Mouse (Mus musculus) intestine, embryonic 16.5 days (tissue): ENCODE measurements around the gene Ptpn3. TPM values are rescaled to one million over a fixed set of nuclear protein-coding genes. Genes with fewer than 3 reads are reported as not detected.

ENCODE experiments used
- ATAC-seq: fragments of 200-750 bp; cut with Nextera tagmentation; 2 replicates; pipeline ENCODE4 v1.8.0; 2017; ENCODE audit warnings: moderate TSS enrichment, moderate library complexity
- H3K27ac ChIP-seq: fragments of 300-500 bp; sonication (generic); 2 replicates; pipeline ENCODE4 v1.5.1; 2014; ENCODE audit warnings: mild to moderate bottlenecking, low read length
- H3K27me3 ChIP-seq: fragments of 300-500 bp; sonication (generic); replicated peaks from 2 replicates; pipeline ENCODE4 v1.6.1; 2014; ENCODE audit warnings: low read length, control low read depth, mixed read lengths; ENCODE audit not compliant: control insufficient read depth, insufficient read depth
- H3K36me3 ChIP-seq: fragments of 300-500 bp; sonication (generic); 2 replicates; pipeline ENCODE4 v1.6.1; 2014; ENCODE audit warnings: low read length, control low read depth; ENCODE audit not compliant: control insufficient read depth, insufficient read depth
- H3K4me1 ChIP-seq: fragments of 300-500 bp; sonication (generic); 2 replicates; pipeline ENCODE4 v1.6.1; 2014; ENCODE audit warnings: low read length, control low read depth, mixed read lengths; ENCODE audit not compliant: control insufficient read depth, insufficient read depth
- H3K4me2 ChIP-seq: fragments of 300-500 bp; sonication (generic); 2 replicates; pipeline ENCODE4 v1.6.1; 2014; ENCODE audit warnings: low read depth, low read length, control low read depth
- H3K4me3 ChIP-seq: fragments of 300-500 bp; sonication (generic); 2 replicates; pipeline ENCODE4 v1.5.1; 2014; ENCODE audit warnings: mild to moderate bottlenecking, low read length
- H3K9ac ChIP-seq: fragments of 300-500 bp; sonication (generic); 2 replicates; pipeline ENCODE4 v1.6.1; 2014; ENCODE audit warnings: low read depth, low read length
- H3K9me3 ChIP-seq: fragments of 300-500 bp; sonication (generic); 2 replicates; pipeline ENCODE4 v1.6.1; 2016; ENCODE audit warnings: low read length, control low read depth; ENCODE audit not compliant: control insufficient read depth
- WGBS: fragments of 180-500 bp; shearing (Covaris S2); extraction: QIAGEN DNeasy Blood & Tissue Kit; methylation state at CpG from one replicate; pipeline ENCODE4 v1.1.7; 2014; 5-methylcytosine and 5-hydroxymethylcytosine counted together
- polyA plus RNA-seq: library from polyadenylated mRNA; unstranded; fragments of >200 nt; fragmentation: Nextera tagmentation; extraction: Ambion mirVana; gene quantifications from 2 replicates; pipeline ENCODE4 v1.2.1, GENCODE M21; 2015

The Ptpn3 gene
- polyA plus RNA-seq, 1 experiment from 2014 or later = 8.5 TPM

DNA sequence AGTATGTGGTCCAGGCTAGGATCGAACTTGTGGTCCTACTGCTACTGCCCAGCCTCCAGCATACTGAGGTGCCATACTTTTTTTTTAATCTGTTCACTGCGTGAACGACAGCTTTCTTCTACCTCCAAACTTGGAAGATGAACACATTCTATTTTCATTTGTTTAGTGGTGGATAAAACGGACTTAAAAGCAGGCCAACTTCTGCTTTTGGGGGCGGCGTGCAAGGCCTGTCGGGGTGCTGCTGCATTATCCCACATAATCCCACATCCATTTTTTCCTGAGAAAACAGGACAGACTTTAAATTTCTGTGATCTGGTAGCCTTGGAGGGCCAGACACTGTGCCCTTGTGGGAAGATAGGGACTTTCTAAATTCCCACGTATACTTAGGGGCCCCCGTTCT is 83.9 kb downstream of the Ptpn3 start:
- Histone ChIP-seq H3K4me3 (no peak overlapping the region), H3K4me1 (no peaks in the 10 kb centered on the region), H3K27ac (no peak overlapping the region), H3K27me3 (no peaks in the 10 kb centered on the region), H3K36me3 (no peaks in the 10 kb centered on the region; the same call in 1 of the 2 replicates), H3K4me2 (no peak overlapping the region), H3K9me3 (no peaks in the 10 kb centered on the region), H3K9ac (no peak overlapping the region)
- ATAC-seq = no peak
- 87% methylated on average over 9 of the region's 9 CpGs for WGBS

DNA sequence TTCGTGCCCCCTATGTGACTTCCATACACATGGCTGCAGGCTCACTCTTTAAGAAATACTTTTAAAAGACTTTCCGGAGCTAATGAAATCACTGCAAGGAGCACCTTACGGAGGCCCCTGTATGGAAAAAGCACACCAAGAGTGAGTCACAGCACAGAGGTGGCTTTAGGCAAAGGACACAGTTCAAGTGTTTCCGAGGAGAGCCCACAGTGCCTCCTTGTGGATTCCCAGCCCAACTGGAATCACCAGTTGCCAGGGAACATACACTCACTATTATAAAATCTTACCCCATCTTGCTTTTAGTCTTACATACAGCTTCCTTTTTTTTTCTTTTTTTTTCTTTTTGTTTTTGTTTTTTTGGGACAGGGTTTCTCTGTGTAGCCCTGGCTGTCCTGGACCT is 85.1 kb downstream of the Ptpn3 start:
- H3K4me1 ChIP-seq = no peaks in the 10 kb centered on the region
- ATAC-seq = no peak
- no peaks in the 10 kb centered on the region; the same call in 1 of the 2 replicates for H3K36me3 ChIP-seq
- no peak overlapping the region for H3K27ac ChIP-seq
- no peaks in the 10 kb centered on the region for H3K27me3 ChIP-seq
- no peaks in the 10 kb centered on the region for H3K9me3 ChIP-seq
- H3K9ac ChIP-seq = no peak overlapping the region
- no peak overlapping the region for H3K4me2 ChIP-seq
- WGBS = 90% methylated on average over 4 of the region's 4 CpGs
- H3K4me3 ChIP-seq = no peak overlapping the region

DNA sequence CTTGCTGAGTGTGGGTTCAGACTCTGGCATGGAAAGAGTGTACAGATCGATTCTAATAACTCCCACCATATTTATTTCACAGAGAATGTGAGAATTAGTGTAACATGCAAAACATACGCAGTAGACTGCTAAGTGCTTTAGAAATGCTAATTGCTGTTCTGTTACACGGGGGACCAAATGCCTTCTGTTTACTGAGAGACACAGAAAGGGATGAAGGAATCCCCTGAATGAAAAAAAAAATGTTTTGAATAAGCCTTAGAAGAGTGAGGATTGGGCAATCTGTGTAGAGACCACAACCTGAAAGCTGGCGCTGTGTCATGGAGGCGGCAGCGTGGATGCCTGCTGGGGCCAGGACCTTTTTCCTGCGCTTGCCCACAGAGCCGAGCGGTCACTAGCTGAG is 86.8 kb downstream of the Ptpn3 start:
- no peak overlapping the region for H3K27ac ChIP-seq
- no peaks in the 10 kb centered on the region for H3K4me1 ChIP-seq
- H3K9ac ChIP-seq = no peak overlapping the region
- no peaks in the 10 kb centered on the region for H3K9me3 ChIP-seq
- ATAC-seq = no peak
- H3K27me3 ChIP-seq = no peaks in the 10 kb centered on the region
- 88% methylated on average over 9 of the region's 9 CpGs for WGBS
- peaks cover under 1% of the 10 kb centered on the region; the same call in 1 of the 2 replicates for H3K36me3 ChIP-seq
- H3K4me2 ChIP-seq = no peak overlapping the region
- H3K4me3 ChIP-seq = no peak overlapping the region

DNA sequence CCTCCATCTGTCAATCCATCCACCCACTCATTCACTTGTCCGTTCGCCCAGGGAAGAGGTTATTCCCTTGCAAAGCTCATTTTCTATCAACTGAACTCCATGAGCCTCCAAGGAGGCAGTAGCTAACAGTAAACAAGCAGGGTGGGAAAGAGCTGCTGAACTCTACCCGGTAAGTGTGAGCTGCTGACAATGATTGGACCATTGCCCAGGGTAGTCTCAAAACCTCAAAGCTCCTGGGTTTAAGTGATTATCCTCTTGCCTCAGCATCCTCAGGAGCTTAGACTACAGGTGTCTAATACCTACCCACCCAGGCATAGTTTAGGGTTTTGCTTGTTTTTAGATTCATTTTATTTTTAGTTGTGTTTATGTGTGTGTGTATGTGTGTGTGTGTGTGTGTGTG is 87.5 kb downstream of the Ptpn3 start:
- no peak overlapping the region for H3K27ac ChIP-seq
- H3K4me3 ChIP-seq = no peak overlapping the region
- no peaks in the 10 kb centered on the region for H3K27me3 ChIP-seq
- 74% methylated on average over 3 of the region's 3 CpGs for WGBS
- H3K4me2 ChIP-seq = no peak overlapping the region
- peaks cover 6% of the 10 kb centered on the region; the same call in 1 of the 2 replicates for H3K36me3 ChIP-seq
- no peaks in the 10 kb centered on the region for H3K9me3 ChIP-seq
- no peaks in the 10 kb centered on the region for H3K4me1 ChIP-seq
- no peak for ATAC-seq
- no peak overlapping the region for H3K9ac ChIP-seq

DNA sequence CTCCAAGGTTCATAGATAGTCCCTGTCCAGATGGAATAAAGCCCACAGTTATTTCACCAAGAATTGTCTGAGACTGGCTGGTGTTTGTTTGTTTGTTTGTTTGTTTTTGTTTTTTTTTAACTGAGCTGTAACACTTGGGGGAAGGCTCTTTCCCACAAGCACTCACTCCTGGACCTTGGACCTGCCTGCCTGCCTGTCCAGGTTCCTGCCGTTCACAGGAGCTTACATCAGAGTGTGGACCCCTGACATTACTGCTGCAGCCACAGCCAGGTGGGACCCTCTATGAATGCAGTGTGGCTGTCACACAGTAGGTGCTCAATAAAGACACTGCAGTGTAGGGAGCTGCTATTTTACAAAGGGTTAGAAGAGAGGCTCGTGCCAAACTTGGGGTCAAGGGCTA is 89.9 kb downstream of the Ptpn3 start:
- Histone ChIP-seq H3K27me3 (no peaks in the 10 kb centered on the region), H3K9ac (no peak overlapping the region), H3K4me3 (no peak overlapping the region), H3K4me1 (no peaks in the 10 kb centered on the region), H3K9me3 (no peaks in the 10 kb centered on the region), H3K4me2 (no peak overlapping the region), H3K27ac (no peak overlapping the region), H3K36me3 (peaks cover 8% of the 10 kb centered on the region; the same call in 1 of the 2 replicates)
- ATAC-seq = no peak
- 64% methylated on average over 2 of the region's 2 CpGs for WGBS

GRCm38 (mm10) chr4:57205908-57206307 is 95.7 kb downstream of the Ptpn3 start:
- no peak overlapping the region for H3K4me2 ChIP-seq
- no peaks in the 10 kb centered on the region for H3K4me1 ChIP-seq
- H3K4me3 ChIP-seq = no peak overlapping the region
- H3K27ac ChIP-seq = no peak overlapping the region
- ATAC-seq = no peak
- H3K9me3 ChIP-seq = no peaks in the 10 kb centered on the region
- no peak overlapping the region for H3K9ac ChIP-seq
- 60% methylated on average over 8 of the region's 8 CpGs for WGBS
- H3K27me3 ChIP-seq = no peaks in the 10 kb centered on the region
- 0 out of 2 replicates have a peak, but pooled peaks cover 8% of the 10 kb centered on the region for H3K36me3 ChIP-seq

DNA sequence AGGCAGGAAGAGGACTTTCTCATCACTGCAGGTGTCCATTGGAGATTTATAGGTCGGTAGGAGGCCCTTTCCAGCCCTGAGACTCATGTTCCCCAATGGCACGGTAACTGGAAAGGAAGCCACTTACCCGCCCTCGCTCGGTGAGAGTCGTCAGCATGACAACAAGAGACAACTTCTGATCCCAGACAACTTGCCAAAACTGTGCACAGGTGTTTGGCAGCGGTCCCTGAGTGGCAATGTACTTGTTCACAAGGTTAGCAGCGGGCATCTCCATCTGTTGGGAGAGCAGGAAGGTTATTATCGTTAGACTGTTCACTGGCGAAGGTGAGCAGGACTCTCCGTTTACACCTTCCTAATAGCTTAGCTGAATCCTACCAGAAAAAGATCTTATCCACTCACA is 96.9 kb downstream of the Ptpn3 start:
- Histone ChIP-seq H3K4me3 (no peak overlapping the region), H3K9me3 (no peaks in the 10 kb centered on the region), H3K27ac (no peak overlapping the region), H3K4me2 (no peak overlapping the region), H3K4me1 (no peaks in the 10 kb centered on the region), H3K9ac (no peak overlapping the region), H3K27me3 (no peaks in the 10 kb centered on the region), H3K36me3 (peaks cover 9% of the 10 kb centered on the region; the same call in 1 of the 2 replicates)
- 88% methylated on average over 11 of the region's 11 CpGs for WGBS
- ATAC-seq = no peak

GRCm38 (mm10) chr4:57202660-57203361 is 98.8 kb downstream of the Ptpn3 start:
- WGBS = 49% methylated on average over 10 of the region's 10 CpGs
- Histone ChIP-seq H3K36me3 (peaks cover 5% of the 10 kb centered on the region; the same call in 1 of the 2 replicates), H3K4me2 (no peak overlapping the region), H3K9me3 (no peaks in the 10 kb centered on the region), H3K4me3 (no peak overlapping the region), H3K9ac (no peak overlapping the region), H3K27me3 (no peaks in the 10 kb centered on the region), H3K27ac (no peak overlapping the region), H3K4me1 (no peaks in the 10 kb centered on the region)
- peak; percentile 63 for ATAC-seq

DNA sequence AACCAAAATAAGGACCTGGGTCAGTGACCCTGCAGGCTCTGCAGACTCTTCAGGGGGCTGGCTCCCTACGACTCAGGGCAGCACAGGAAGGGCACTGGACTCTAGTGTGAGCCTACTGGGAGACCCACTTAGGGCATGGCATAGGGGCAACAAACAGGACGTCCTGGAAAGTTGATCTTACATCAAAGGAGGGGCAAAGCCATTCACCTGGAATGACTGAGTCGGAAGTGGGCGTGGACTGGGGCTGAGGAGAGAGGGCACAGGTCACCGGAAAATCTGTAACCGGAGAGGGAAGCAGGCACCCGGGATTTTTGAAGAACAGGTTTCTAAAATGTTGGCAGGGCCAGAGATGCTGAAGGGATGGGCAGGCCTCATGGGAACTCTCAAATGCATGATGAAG is 99.5 kb downstream of the Ptpn3 start:
- no peak overlapping the region for H3K27ac ChIP-seq
- WGBS = 50% methylated on average over 7 of the region's 7 CpGs
- no peak overlapping the region for H3K4me2 ChIP-seq
- H3K4me1 ChIP-seq = no peaks in the 10 kb centered on the region
- H3K27me3 ChIP-seq = no peaks in the 10 kb centered on the region
- no peak for ATAC-seq
- no peak overlapping the region for H3K9ac ChIP-seq
- H3K9me3 ChIP-seq = no peaks in the 10 kb centered on the region
- H3K36me3 ChIP-seq = peaks cover 7% of the 10 kb centered on the region; the same call in 1 of the 2 replicates
- H3K4me3 ChIP-seq = no peak overlapping the region

DNA sequence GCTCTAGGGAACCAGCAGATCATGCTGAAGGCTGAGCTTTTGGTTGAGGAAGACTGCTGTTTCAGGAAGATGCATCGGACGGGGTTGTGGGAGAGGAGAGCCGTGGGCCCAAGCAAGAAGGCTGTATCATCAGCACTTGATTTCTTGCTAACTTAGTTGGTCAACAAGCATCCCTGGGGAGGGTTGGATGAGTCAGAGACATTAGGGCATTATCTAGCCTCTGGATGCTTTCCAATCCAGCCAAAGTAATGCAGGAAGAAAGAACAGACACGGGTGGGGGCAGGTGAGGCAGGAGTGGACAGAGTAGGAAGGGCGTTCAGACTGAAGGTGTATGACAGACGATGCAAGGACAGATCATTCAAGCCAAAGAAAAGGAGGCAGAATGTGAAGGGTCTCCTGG is 101.0 kb downstream of the Ptpn3 start:
- Histone ChIP-seq H3K4me3 (no peak overlapping the region), H3K4me2 (no peak overlapping the region), H3K27ac (no peak overlapping the region), H3K9ac (no peak overlapping the region), H3K27me3 (no peaks in the 10 kb centered on the region), H3K9me3 (no peaks in the 10 kb centered on the region), H3K36me3 (peaks cover 7% of the 10 kb centered on the region; the same call in 1 of the 2 replicates), H3K4me1 (no peaks in the 10 kb centered on the region)
- WGBS = 92% methylated on average over 6 of the region's 6 CpGs
- ATAC-seq = no peak
